Mouse (Mus musculus) erythroblast, embryonic 14.5 days (primary cell): ENCODE results near the gene Dhrs1.

Experiments used
- GATA1 ChIP-seq: IDR thresholded peaks from 2 replicates; pipeline ENCODE4 v1.6.1; 2012; ENCODE audit warnings: low read length, inconsistent platforms, mixed read lengths
- TAL1 ChIP-seq: IDR thresholded peaks from 3 replicates; pipeline ENCODE4 v1.6.1; 2012; ENCODE audit warnings: low read length, inconsistent platforms, mixed read lengths

DNA sequence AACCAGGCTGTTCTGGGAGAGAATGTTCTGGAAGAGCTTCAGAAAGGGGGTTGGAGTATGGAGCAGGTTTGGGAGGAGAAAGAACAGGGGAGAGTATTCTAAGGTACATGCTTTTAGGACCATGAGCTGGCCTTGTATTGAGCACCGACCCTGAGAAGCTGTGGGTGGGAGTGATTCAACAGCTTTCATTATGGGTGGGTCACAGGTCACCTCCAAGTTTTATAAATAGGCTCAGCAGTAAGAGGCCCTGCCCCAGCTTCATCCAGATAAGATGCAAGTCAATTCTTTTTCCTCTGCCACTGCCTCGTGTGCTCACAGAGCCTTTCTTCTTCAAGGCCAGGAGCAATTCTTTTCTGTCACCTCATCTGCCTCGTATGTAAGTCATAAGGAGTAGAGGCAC lies 31.7 kb upstream of the Dhrs1 start:
- no peak for TF ChIP-seq GATA1
- no peak for TF ChIP-seq TAL1
